Mouse (Mus musculus): ENCODE data around the gene Asphd2.

The Asphd2 gene

DNA sequence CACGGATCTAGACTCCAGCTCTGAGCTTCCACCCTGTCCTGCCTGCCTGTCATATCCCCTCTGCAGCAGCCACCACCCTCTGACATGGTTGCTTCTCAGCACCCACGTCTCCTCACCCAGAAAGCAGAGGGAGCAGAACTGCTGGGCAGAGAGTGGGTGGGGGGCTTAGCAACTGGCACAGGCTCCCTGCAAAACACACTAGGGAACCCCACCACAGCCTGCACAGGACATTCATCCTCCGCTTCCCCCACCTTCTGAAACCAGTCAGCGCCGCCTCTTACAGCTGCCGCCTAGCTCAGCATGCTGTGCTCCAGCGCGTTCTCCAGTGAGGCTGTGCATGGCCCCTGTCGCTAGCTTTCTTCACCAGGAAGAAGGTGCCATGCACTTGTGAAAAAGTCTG lies 5.3 kb downstream of the Asphd2 start:
- no peak for DNase-seq

DNA sequence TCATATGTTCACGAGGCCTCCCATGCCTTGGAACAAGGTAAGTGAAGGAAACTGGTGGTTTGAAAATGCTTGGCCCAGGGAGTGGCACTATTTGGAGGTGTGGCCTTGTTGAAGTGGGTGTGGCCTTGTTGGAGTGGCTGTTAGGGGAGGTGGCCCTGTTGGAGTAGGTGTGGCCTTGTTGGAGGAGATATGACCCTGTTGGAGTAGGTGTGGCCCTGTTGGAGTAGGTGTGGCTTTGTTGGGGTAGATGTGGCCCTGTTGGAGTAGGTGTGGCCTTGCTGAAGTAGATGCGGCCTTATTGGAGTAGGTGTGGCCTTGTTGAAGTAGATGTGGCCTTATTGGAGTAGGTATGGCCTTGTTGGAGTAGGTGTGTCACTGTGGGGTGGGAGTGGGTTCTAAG lies 8.7 kb downstream of the Asphd2 start:
- no peak for DNase-seq

DNA sequence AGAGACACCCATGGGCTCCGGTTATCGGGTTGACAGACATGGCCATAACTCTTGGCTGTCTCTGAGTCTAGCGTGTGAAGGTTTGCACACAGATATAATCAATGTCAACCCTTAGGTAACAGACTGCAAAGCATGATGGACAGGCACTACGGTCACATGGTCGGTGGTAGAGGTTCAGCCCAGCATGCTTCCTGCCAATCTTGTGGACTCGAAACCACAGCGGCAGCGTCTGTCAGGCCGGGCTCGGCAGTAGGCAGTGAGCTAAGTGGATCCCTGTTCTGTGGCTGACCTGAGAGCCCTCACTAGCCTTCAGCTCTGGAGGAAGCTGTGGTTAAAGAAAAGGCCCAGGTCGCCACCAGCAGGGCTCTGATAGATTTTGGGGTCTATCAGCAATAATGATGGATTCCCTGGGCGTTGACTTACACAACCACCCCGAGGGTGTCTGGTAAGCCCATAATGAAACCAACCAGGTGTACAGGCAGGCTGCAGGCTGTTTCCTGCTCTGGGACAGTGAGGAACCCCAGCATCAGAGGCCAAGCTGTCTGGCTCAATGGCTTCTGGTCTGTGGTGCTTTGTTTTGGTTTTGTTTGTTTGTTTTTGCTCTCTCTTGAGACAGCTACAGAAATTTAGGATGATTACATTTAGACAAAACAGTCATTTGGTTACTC lies 9.7 kb downstream of the Asphd2 start:
- no peak for DNase-seq

DNA sequence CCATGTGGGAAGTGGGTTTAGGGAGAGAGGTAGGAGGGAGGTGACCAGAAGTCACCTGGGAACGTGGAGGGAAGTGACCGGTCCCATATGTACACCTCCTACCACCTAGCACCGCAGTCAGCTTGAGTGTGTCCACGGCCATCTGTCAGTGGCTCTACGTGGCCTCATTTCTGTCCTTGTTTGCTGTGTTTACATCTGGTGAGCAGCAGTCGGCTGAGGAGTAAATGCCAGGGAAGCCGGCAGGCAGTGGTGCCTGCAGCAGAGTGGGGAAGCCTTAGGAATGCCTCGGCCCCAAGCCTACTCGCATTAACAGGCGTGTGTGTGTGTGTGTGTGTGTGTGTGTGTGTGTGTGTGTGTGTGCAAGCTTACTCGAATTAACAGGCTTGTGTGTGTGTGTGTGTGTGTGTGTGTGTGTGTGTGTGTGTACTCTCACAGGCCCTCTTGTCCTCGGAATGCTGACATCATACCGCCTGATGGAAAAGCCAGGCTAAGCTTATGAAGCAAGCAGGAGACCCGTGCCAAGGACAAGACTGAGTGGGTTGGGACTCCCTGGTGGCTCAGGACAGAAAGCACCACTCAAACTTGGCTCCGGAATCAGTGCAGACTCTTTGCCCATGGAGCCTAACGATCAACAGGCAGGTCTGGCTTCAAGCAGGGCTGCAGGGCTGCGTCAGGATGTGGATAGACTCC lies 11.9 kb downstream of the Asphd2 start:
- peak; percentile 67 for DNase-seq

DNA sequence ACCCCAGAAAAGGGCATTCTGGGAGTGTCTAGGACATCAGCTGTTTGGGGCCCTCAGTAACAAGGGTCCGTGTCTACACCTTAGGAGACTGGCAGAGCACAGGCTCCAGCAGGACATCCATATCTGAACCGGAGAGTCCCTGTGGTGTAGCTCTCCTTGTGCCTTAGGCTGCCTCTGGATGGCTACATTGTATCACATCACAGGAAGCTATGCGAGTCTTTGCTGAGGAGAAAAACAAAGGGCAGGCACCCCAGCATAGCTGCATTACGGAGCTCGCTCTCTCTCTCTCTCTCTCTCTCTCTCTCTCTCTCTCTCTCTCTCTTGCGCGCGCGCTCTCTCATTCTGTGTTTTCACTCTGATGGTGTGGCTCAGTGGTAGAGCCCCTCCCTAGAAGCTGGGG lies 12.6 kb downstream of the Asphd2 start:
- peak; percentile 48 for DNase-seq

DNA sequence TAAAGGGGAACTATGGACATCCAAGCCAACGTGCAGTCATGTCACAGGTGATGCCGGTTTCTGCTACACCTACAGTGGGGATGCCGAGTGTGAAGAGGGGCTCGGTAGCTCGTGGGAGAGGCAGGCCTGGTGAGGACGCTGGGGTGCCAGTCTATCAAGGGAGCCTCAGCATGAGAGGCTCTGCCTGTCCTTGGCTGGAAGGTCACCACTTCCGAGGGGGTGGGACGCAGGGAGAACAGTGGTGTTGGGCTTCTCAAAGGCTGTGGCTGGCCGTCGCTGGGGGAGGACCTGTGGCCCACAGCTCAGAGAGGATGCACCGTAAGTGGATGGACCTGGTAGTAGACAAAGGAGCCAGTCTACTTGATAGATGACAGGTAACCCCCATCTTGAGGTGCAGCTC lies 13.5 kb downstream of the Asphd2 start:
- no peak for DNase-seq

DNA sequence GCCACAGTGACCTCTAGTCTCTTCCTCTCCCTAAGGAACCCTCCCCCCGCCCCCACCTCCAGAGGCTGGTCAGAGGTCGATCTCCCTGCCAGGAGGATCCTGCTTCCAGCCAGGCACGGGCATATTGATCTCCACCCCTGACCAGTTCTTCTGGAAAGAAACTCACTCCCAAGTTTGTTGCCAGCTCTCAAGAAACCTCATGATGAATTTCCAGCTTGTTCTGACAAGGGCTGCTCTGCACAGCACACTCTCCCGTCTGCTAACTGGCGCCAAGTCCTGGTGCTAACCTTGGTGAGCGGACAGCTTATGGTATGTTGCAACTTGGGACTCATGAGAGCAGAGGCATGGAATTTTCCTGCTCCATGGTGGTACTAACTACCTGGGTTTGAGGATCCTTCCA lies 15.9 kb downstream of the Asphd2 start:
- no peak for DNase-seq

DNA sequence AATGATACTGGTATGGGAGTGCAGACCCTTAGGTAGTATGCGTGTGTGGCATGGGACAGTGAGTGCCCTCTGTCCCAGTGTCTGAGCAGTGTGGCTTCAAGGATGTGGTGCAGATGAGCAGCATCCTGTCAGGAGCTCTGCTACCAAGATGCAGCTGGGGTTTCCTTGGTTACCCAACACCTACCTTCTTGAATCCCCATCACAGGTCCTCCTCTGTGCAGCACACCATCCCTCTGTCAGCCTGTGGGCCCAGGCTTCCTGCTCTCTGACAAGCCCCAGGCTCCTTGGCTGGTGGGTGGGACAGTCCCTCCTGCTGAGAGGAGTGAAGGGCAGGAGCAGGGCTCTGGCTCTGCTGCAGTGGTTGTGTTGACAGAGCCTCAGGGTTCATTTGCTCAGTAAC lies 17.3 kb downstream of the Asphd2 start:
- no peak for DNase-seq

DNA sequence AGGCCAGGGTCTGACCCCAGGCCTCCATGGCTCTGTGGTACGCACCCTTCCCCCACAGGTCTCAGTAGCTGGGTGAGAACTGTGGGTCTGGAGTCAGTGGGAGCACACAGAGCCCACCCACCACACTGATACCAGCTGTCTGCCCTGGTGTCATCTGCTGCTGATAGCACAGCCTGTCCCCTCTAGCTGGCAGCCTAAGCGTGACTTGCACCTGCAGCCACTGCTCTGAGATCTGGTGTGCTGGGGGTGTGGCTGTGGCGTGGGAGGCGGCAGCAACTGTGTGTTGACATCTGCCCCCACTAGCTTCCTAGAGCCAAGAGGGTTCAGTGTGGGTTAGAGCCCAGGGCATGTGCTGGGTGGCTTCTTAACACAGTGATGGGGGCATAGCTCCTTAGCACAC lies 18.6 kb downstream of the Asphd2 start:
- DNase-seq: no peak

DNA sequence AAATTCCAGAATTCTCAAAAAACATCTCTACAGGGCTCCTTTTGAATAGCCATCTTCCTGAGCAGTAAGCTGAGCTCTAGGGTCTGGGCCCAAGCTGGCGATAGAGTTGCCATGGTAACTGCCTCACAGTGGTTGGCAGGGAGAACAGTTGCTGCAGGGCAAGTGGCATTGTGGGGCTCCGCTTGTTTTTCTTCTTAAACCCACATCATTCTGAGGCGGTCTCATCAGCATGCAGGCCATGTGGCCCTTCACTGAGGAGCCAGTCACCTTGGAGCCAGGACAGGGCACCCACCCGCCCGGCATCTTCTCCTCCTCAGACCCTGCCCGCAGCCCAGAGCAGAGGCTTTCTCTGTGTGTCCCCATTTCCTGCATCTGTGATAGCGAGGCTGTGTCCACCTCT lies 22.7 kb downstream of the Asphd2 start:
- DNase-seq: peak; percentile 77

DNA sequence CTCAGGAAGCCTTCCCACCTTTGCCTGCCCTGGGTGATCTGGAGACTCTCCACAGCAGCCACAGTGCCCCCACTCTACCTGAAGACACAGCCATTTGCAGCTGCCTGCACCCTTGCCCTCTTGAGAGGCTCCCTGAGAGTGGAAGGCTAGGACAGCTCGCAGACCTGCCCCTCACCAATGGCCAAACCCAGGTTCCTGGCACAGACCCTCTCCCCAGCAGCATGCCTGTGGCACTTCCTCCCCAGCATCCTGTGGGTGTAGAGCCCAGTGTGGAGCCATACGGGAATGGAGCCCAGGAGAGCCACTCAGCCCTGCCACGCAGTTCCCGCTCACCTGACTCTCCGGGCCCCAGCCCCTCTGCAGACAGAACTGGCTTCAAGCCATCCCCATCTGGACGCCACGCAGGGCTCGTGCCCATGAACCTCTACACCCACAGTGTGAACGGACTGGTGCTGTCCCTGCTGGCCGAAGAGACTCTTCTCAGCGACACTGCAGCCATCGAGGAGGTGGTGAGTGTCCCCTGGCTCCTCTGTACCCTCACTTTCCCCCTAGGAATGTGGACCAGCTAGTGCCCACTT lies 24.3 kb downstream of the Asphd2 start:
- DNase-seq: no peak

DNA sequence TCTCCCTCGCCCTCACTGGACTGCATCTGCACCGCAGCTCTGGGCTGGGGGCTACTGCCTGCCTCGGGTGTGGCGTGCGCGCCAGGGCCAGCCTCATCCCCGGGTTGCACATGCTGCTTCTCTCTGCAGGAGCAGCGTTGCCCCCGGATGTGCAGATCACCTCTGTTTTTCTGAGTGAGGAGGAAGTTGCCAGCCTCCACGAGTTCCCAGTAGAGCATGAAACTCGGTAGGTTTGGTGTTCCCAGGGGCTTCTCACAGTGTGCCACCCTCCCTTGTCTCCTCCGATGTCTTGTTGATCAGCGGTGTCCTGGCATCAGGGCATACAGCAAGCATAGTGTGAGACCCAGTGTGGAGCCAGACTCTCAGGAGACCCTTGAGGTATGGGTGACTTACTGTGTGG lies 25.3 kb downstream of the Asphd2 start:
- no peak for DNase-seq

DNA sequence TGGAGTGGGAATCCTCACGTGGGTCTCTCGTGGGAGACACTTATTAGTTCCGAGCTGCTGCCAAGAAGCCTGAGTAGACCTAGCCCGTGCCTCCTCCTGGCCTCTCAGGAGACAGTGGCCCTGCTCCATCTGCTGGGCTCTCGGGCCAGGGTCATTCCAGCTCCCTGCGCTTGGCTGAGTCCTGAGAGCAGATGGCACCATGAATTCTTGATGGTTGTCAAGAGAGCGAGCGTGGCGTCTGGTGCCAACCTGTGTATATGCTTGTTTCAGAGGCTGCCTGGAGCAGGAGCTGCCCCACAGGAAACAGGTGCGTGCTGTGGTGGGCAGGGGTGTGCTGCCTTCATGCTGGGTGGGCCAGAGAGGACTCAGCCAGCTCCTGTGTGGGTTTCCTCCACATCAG lies 26.0 kb downstream of the Asphd2 start:
- peak; percentile 21 for DNase-seq

DNA sequence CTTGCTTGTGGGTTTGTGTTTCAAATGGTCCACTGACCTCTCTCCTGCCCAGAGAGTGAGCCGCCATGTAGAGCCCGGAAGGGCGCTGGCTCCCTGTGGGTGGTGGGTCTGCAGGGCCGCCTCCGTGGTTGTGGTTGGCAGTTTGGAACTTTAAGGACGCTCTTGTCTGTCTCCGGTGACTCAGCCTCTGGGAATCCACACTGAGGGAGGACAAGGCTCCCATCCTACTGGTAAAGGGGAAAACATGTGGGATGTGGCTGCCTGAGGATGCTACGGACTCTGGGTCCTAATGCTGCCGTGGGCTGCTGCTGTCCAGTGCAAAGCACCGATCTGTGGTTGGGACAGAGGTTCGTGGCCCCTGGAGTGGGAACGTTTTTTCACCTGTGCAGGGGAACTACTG lies 26.7 kb downstream of the Asphd2 start:
- DNase-seq: no peak

DNA sequence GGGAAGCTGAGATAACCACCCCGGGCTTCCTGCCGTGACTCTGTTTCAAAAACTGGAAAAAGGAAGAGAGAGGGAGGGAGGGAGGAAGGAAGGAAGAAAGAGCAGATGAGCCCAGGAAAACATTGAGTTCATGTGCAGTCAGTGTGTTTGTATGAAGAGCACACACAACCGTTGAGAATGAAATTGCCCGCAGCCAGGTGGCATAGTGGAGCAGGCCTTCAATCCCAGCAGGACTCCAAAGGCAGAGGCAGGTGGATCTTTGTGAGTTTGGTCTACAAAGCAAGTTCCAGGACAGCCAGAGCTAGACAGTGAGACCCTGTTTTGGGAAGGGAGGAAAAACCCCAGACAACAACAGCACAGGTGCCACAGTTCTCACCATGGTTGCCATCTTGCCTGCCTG lies 27.3 kb downstream of the Asphd2 start:
- DNase-seq: no peak

DNA sequence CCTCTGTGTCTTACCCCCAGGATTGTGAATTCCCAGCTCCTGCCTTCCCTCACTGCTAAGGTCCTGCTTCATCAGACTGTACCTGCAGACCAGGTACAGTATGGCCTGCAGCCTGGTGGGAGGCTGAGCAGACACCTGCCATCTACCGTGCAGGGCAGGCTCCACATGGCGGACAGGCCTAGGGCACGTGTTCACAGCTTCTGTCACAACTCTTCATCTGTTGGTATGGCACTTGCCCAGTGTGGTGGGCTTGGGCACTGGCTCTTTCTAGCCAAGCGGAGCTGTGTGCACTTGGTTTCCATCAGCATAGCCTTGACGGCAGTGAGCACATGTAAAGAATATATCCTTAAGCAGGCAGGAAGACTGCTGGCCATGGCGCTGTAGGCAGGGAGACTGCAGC lies 27.8 kb downstream of the Asphd2 start:
- no peak for DNase-seq

DNA sequence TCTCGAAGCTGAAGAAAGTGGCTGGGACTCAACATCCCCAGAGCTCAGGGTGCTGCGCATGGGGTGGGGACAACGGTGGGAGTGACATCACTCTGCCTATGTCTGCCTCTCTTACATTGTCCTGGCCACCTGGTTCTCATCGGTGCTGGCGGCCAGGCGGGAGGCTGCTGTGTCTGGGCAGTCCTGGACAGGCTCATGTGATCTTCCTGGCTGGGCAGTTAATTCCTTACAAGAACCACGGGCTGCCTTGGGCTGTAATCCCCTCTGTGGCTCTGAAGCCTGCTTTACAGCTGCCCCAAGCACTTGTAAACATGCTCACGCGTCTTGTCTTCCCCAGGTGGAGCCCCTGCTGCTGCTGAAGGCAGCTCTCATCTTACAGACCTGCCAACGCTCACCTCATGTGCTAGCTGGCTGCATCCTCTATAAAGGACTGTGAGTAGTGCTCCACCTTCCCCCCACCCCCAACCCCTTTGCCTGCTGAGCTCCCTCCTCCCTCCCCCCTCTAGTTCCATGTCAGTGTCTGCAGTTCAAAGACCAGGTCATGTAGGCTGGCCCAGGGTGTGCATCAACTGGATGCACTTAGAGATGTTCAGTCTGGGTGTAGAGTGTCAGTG lies 30.4 kb downstream of the Asphd2 start:
- DNase-seq: peak; percentile 35

DNA sequence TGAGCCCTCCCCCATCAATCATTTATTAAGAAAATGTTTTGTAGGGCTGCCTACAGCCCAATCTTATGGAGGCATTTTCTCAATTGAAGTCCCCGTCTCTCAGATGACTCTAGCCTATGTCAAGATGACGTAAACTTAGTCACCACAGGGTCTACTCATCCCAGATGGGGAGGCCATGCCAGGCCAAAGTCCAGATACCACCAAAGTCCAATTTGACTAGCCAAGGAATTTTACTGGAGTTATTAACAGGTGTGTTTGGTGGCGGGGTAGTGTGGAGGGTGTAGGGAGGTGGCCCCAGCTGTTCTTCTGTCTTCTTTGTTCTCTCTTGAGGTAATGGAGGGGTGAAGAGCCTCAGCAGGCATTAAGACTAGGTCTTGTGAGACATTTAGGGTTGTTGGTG lies 34.6 kb downstream of the Asphd2 start:
- DNase-seq: no peak

DNA sequence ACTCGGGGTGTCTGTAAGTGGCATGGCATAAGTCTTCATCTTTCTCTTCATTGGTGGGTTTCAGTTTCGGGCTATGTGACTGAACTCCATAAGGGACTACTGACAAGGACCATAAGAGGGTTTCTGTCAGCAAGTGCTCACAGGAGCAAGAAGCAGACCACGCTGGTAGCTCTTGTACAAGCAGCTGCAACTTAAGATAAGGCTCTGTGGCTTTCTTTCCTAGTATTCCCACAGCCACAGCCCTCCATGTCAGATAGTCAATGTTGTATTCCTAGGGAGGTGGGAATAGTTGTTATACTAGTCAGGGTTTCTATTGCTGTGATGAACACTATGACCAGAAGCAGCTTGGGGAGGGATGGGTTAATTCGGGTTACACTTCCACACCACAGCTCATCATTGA lies 35.1 kb downstream of the Asphd2 start:
- DNase-seq: no peak

DNA sequence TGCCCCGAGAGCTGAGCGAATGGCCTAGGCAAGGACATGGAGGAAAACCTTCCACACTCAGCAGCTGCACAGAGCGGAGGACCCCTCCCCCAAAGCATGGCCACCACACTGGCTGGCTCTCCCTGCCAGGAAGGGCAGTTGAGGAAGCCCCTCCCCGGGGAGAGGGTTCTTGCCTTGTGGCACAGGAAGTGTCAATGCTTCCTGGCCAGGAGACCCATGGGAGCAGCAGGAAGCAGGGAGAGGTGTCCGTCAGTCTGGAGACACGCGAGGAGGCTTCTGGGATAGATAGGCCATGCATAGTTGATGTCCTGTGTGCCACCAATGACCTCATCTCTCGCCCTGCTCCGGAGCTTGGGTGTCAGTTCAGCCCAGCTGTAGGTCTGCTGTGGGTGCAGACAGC lies 38.3 kb downstream of the Asphd2 start:
- DNase-seq: no peak

DNA sequence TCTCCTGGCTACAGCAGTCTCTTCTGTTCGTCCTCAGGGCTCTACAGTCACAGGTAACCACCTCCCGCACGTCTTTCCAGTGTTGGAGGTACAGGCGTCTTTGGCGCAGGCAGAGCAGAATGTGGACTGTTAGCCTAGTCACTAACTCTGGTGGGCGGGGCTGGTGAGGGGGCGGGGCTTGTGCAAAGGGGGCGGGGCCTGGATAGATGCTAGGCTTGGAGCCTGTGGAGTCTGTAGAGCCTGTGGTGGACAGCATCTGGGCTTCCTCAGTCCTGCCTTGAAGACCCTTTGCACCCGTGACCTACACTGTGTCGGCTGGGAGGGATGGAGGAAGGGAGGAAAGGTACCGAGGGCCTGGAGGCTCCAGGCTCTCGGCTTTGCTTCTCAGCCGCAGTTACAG lies 38.8 kb downstream of the Asphd2 start, which contains the start of gene Gm6583:
TSS of gene Gm6583 (minus strand) at position 124 of the 400 bp plus-strand sequence.
- DNase-seq: no peak

DNA sequence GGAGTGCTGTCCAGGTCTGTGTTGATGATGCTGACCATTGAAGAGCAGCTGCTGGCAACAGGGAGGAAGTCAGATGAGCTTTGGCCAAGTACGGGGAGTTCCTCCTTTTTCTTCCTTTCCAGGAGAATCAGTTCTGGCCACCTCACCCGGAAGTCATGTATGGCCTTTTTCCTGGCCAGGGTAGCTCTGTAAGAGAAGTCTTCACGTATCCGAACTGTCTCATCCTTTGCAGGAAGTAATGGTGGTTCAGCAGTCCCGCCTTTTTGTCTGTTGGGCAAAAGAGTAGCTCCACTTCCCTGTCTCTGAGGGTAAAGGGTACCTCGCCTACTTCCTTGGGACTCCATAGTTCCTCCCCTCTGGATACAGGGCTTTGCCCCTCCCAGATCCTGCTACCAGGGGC lies 39.2 kb downstream of the Asphd2 start:
- DNase-seq: no peak

DNA sequence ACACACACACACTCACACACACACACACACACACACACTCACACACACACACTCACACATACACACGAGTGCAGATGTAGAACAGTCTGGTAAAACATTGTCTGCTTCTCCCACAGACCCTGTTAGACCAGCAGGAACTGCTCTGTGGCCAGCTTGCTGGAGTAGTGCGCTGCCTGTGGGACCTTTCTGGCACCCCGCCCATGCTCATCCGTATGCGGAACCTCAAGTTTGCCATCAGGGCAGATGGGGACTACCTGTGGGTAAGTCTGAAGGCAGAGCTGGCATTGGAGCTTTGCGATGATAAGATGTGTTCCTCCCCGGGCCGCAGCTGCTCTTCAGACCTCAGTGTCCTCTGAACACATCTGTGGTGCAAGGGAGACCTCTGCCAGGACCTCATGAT lies 45.5 kb downstream of the Asphd2 start:
- no peak for DNase-seq

Measured in retina, postnatal 1 day (tissue).